Mouse (Mus musculus) cortical plate, adult 2 months (tissue): ENCODE measurements around the gene Spem1.

ENCODE experiments used
- CTCF ChIP-seq: fragments of 200-500 bp; IDR thresholded peaks from 2 replicates; pipeline ENCODE4 v1.5.1; 2011; ENCODE audit warnings: mild to moderate bottlenecking, control low read depth, low read length; ENCODE audit not compliant: insufficient read depth; ENCODE audit errors: extremely low read depth
- POLR2A ChIP-seq: fragments of 200-500 bp; IDR thresholded peaks from 2 replicates; pipeline ENCODE4 v1.6.1; 2011; ENCODE audit warnings: mild to moderate bottlenecking, low read length, control low read depth; ENCODE audit not compliant: insufficient read depth; ENCODE audit errors: extremely low read depth

- TF ChIP-seq CTCF = no peak
- no peak for TF ChIP-seq POLR2A
Observed at GRCm38 (mm10) chr11:69854680-69855079, 32.7 kb upstream of the Spem1 start.
